Mouse (Mus musculus): Measurements from ENCODE around the gene Als2. TPM values are rescaled to one million over a fixed set of nuclear protein-coding genes. Genes with fewer than 3 reads are reported as not detected.

The Als2 gene
- polyA plus RNA-seq, 1 experiment from 2014 or later, result 5.0 TPM

GRCm38 (mm10) chr1:59180003-59180402 is 57.0 kb downstream of the Als2 start:
- Histone ChIP-seq H3K4me1 (replicated peaks) (no peaks in the 10 kb centered on the region), H3K4me2 (no peak overlapping the region), H3K27ac (no peak overlapping the region), H3K9me3 (replicated peaks) (no peaks in the 10 kb centered on the region), H3K27me3 (no peaks in the 10 kb centered on the region), H3K4me3 (no peak overlapping the region), H3K9ac (no peak overlapping the region), H3K36me3 (peaks cover 33% of the 10 kb centered on the region)
- 89% methylated on average over 3 of the region's 3 CpGs for WGBS
- no peak for ATAC-seq (replicated peaks; ENCODE audit: insufficient number of reproducible peaks, insufficient read depth, low FRiP score, low read depth)

- Histone ChIP-seq H3K27ac (no peak overlapping the region), H3K4me1 (replicated peaks) (no peaks in the 10 kb centered on the region), H3K9me3 (replicated peaks) (no peaks in the 10 kb centered on the region), H3K4me2 (no peak overlapping the region), H3K36me3 (peaks cover 27% of the 10 kb centered on the region), H3K9ac (no peak overlapping the region), H3K4me3 (no peak overlapping the region), H3K27me3 (no peaks in the 10 kb centered on the region)
- ATAC-seq (replicated peaks; ENCODE audit: insufficient number of reproducible peaks, insufficient read depth, low FRiP score, low read depth), result no peak
- 86% methylated on average over 10 of the region's 10 CpGs for WGBS
Observed at GRCm38 (mm10) chr1:59178401-59178800, 58.6 kb downstream of the Als2 start.

GRCm38 (mm10) chr1:59174514-59175373 is 62.3 kb downstream of the Als2 start:
- Histone ChIP-seq H3K9ac (no peak overlapping the region), H3K4me1 (replicated peaks) (no peaks in the 10 kb centered on the region), H3K36me3 (peaks cover 11% of the 10 kb centered on the region), H3K9me3 (replicated peaks) (no peaks in the 10 kb centered on the region), H3K27ac (no peak overlapping the region), H3K4me2 (no peak overlapping the region), H3K27me3 (no peaks in the 10 kb centered on the region), H3K4me3 (no peak overlapping the region)
- no peak for ATAC-seq (replicated peaks; ENCODE audit: insufficient number of reproducible peaks, insufficient read depth, low FRiP score, low read depth)
- 65% methylated on average over 10 of the region's 10 CpGs for WGBS

- H3K4me2 ChIP-seq, result no peak overlapping the region
- peaks cover 6% of the 10 kb centered on the region for H3K36me3 ChIP-seq
- H3K4me1 ChIP-seq (replicated peaks), result 0 out of 2 replicates have a peak, but pooled peaks cover 2% of the 10 kb centered on the region
- no peak overlapping the region for H3K27ac ChIP-seq
- no peak overlapping the region for H3K9ac ChIP-seq
- whole genome bisulfite sequencing, result 51% methylated on average over 5 of the region's 5 CpGs
- H3K27me3 ChIP-seq, result no peaks in the 10 kb centered on the region
- H3K9me3 ChIP-seq (replicated peaks), result no peaks in the 10 kb centered on the region
- no peak overlapping the region for H3K4me3 ChIP-seq
- no peak for ATAC-seq (replicated peaks; ENCODE audit: insufficient number of reproducible peaks, insufficient read depth, low FRiP score, low read depth)
Observed at GRCm38 (mm10) chr1:59173023-59173422, 64.0 kb downstream of the Als2 start.

GRCm38 (mm10) chr1:59171875-59172274 is 65.2 kb downstream of the Als2 start:
- Histone ChIP-seq H3K27me3 (no peaks in the 10 kb centered on the region), H3K36me3 (peaks cover 4% of the 10 kb centered on the region), H3K4me3 (no peak overlapping the region), H3K4me2 (no peak overlapping the region), H3K4me1 (replicated peaks) (0 out of 2 replicates have a peak, but pooled peaks cover 3% of the 10 kb centered on the region), H3K9ac (no peak overlapping the region), H3K9me3 (replicated peaks) (no peaks in the 10 kb centered on the region), H3K27ac (no peak overlapping the region)
- WGBS, result 44% methylated on average over 5 of the region's 5 CpGs
- no peak for ATAC-seq (replicated peaks; ENCODE audit: insufficient number of reproducible peaks, insufficient read depth, low FRiP score, low read depth)

GRCm38 (mm10) chr1:59170290-59170689 is 66.7 kb downstream of the Als2 start:
- Histone ChIP-seq H3K4me3 (no peak overlapping the region), H3K9me3 (replicated peaks) (no peaks in the 10 kb centered on the region), H3K4me1 (replicated peaks) (0 out of 2 replicates have a peak, but pooled peaks cover 3% of the 10 kb centered on the region), H3K9ac (no peak overlapping the region), H3K4me2 (no peak overlapping the region), H3K36me3 (peaks cover 11% of the 10 kb centered on the region), H3K27ac (no peak overlapping the region), H3K27me3 (no peaks in the 10 kb centered on the region)
- ATAC-seq (replicated peaks; ENCODE audit: insufficient number of reproducible peaks, insufficient read depth, low FRiP score, low read depth), result no peak
- WGBS, result 78% methylated on average over 8 of the region's 8 CpGs

GRCm38 (mm10) chr1:59169586-59169985 is 67.4 kb downstream of the Als2 start:
- Histone ChIP-seq H3K4me1 (replicated peaks) (0 out of 2 replicates have a peak, but pooled peaks cover 3% of the 10 kb centered on the region), H3K4me3 (no peak overlapping the region), H3K9ac (no peak overlapping the region), H3K27ac (no peak overlapping the region), H3K27me3 (no peaks in the 10 kb centered on the region), H3K9me3 (replicated peaks) (no peaks in the 10 kb centered on the region), H3K4me2 (no peak overlapping the region), H3K36me3 (peaks cover 11% of the 10 kb centered on the region)
- 77% methylated on average over 6 of the region's 6 CpGs for WGBS
- ATAC-seq (replicated peaks; ENCODE audit: insufficient number of reproducible peaks, insufficient read depth, low FRiP score, low read depth), result no peak

- H3K4me3 ChIP-seq, result no peak overlapping the region
- no peak overlapping the region for H3K4me2 ChIP-seq
- no peak overlapping the region for H3K9ac ChIP-seq
- WGBS, result 40% methylated on average over 2 of the region's 2 CpGs
- peaks cover 11% of the 10 kb centered on the region for H3K36me3 ChIP-seq
- no peak for ATAC-seq (replicated peaks; ENCODE audit: insufficient number of reproducible peaks, insufficient read depth, low FRiP score, low read depth)
- no peaks in the 10 kb centered on the region for H3K9me3 ChIP-seq (replicated peaks)
- no peaks in the 10 kb centered on the region for H3K27me3 ChIP-seq
- no peak overlapping the region for H3K27ac ChIP-seq
- 0 out of 2 replicates have a peak, but pooled peaks cover 3% of the 10 kb centered on the region for H3K4me1 ChIP-seq (replicated peaks)
Observed at GRCm38 (mm10) chr1:59168556-59168955, 68.5 kb downstream of the Als2 start.

- 60% methylated on average over 4 of the region's 4 CpGs for WGBS
- Histone ChIP-seq H3K36me3 (peaks cover 16% of the 10 kb centered on the region), H3K9me3 (replicated peaks) (no peaks in the 10 kb centered on the region), H3K9ac (no peak overlapping the region), H3K4me2 (no peak overlapping the region), H3K4me3 (no peak overlapping the region), H3K27me3 (no peaks in the 10 kb centered on the region), H3K27ac (no peak overlapping the region), H3K4me1 (replicated peaks) (0 out of 2 replicates have a peak, but pooled peaks cover 3% of the 10 kb centered on the region)
- ATAC-seq (replicated peaks; ENCODE audit: insufficient number of reproducible peaks, insufficient read depth, low FRiP score, low read depth), result no peak
Observed at GRCm38 (mm10) chr1:59167654-59168425, 69.2 kb downstream of the Als2 start.

- Histone ChIP-seq H3K27me3 (no peaks in the 10 kb centered on the region), H3K36me3 (peaks cover 19% of the 10 kb centered on the region), H3K9ac (no peak overlapping the region), H3K4me1 (replicated peaks) (0 out of 2 replicates have a peak, but pooled peaks cover 3% of the 10 kb centered on the region), H3K27ac (no peak overlapping the region), H3K4me2 (no peak overlapping the region), H3K9me3 (replicated peaks) (no peaks in the 10 kb centered on the region), H3K4me3 (no peak overlapping the region)
- no peak for ATAC-seq (replicated peaks; ENCODE audit: insufficient number of reproducible peaks, insufficient read depth, low FRiP score, low read depth)
- WGBS, result 80% methylated on average over 9 of the region's 9 CpGs
Observed at GRCm38 (mm10) chr1:59166232-59166905, 70.7 kb downstream of the Als2 start.

GRCm38 (mm10) chr1:59163918-59164317 is 73.1 kb downstream of the Als2 start:
- H3K4me1 ChIP-seq (replicated peaks), result 0 out of 2 replicates have a peak, but pooled peaks cover 3% of the 10 kb centered on the region
- no peak overlapping the region for H3K4me2 ChIP-seq
- H3K9me3 ChIP-seq (replicated peaks), result no peaks in the 10 kb centered on the region
- H3K36me3 ChIP-seq, result peaks cover 15% of the 10 kb centered on the region
- ATAC-seq (replicated peaks; ENCODE audit: insufficient number of reproducible peaks, insufficient read depth, low FRiP score, low read depth), result no peak
- no peak overlapping the region for H3K27ac ChIP-seq
- H3K9ac ChIP-seq, result no peak overlapping the region
- 64% methylated on average over 5 of the region's 5 CpGs for WGBS
- H3K4me3 ChIP-seq, result no peak overlapping the region
- H3K27me3 ChIP-seq, result no peaks in the 10 kb centered on the region

All from heart, embryonic 15.5 days (tissue).